Mouse (Mus musculus): ENCODE measurements at regions not wholly inside any gene's neighbourhood (a gene's known extent, or its start where the extent isn't known, plus 50 kb on each side); places are given as distances from the start of the nearest gene placed in this dataset.

DNA sequence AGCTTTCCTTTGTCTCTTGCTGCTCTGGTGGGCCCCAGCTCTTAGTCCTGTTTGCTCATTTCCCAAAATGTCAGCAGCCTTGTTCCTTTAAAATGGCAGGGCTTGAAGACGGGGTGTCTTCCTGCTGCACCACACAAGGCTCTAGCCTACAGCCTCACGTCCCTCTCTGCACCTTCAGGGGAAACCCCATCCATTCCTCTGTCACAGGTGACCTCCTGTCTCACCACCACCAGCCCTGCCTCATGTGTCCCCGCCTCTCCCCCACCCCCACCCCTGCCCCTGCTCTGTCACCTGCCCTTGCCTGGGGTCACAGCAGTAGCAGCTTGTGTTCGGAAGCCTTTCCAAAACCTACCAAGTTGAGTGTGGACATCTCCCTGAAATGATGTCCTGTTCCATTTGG, 91.3 kb downstream of the Smim20 start:
- H3K4me3 ChIP-seq (ENCODE audit: insufficient read depth in 1 of 2, low read depth in 2 of 2, low read length in 2 of 2) = no peak overlapping the region
- no peak for ATAC-seq (ENCODE audit: insufficient read depth)
- no peak overlapping the region for H3K9ac ChIP-seq (replicated peaks)
- H3K4me1 ChIP-seq (replicated peaks; ENCODE audit: control insufficient read depth in 2 of 2, insufficient read depth in 2 of 2, low read length in 1 of 2) = no peaks in the 10 kb centered on the region
- no peak for TF ChIP-seq EP300 (IDR thresholded peaks at IDR 0.05; ENCODE audit: low read depth)
- TF ChIP-seq CTCF (IDR thresholded peaks at IDR 0.05; ENCODE audit: low read depth) = no peak
- H3K36me3 ChIP-seq (replicated peaks; ENCODE audit: control insufficient read depth, insufficient read depth, low read depth) = no peaks in the 10 kb centered on the region
- no peak overlapping the region for H3K27ac ChIP-seq
- H3K27me3 ChIP-seq (ENCODE audit: control insufficient read depth, insufficient read depth, low read length) = no peaks in the 10 kb centered on the region
- no peak overlapping the region for H3K4me2 ChIP-seq (ENCODE audit: low read depth)
- no peaks in the 10 kb centered on the region for H3K9me3 ChIP-seq (ENCODE audit: control insufficient read depth, low read length)
- 42% methylated on average over 4 of the region's 4 CpGs for WGBS (ENCODE audit: insufficient replicate concordance)
- DNase-seq (ENCODE audit: low read depth in 3 of 3, low spot score in 3 of 3) = no peak

DNA sequence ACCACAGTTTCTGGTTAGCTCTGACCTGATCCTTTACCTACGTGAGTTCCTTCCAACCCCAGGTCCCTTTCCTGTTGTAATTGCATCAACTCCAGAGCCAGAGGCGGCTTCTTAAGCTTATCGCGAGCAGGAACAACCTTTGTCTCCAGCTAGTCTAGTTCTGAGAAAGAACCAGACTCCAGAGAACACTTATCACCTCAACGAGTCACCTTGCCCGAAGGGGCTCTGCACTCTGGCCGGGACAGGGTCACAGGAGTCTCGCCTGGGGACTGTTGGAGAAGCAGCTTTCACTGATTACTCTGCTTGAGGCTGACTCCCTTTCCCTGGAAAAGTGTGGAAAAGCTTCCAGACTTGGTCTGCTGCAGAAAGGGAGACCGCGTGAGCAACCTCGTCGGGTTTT, 93.0 kb downstream of the Smim20 start:
- Histone ChIP-seq H3K4me3 (ENCODE audit: insufficient read depth in 1 of 2, low read depth in 2 of 2, low read length in 2 of 2) (no peak overlapping the region), H3K27ac (no peak overlapping the region), H3K9me3 (ENCODE audit: control insufficient read depth, low read length) (no peaks in the 10 kb centered on the region), H3K27me3 (ENCODE audit: control insufficient read depth, insufficient read depth, low read length) (no peaks in the 10 kb centered on the region), H3K4me1 (replicated peaks; ENCODE audit: control insufficient read depth in 2 of 2, insufficient read depth in 2 of 2, low read length in 1 of 2) (no peaks in the 10 kb centered on the region), H3K36me3 (replicated peaks; ENCODE audit: control insufficient read depth, insufficient read depth, low read depth) (no peaks in the 10 kb centered on the region), H3K9ac (replicated peaks) (no peak overlapping the region), H3K4me2 (ENCODE audit: low read depth) (no peak overlapping the region)
- no peak for TF ChIP-seq CTCF (IDR thresholded peaks at IDR 0.05; ENCODE audit: low read depth)
- TF ChIP-seq EP300 (IDR thresholded peaks at IDR 0.05; ENCODE audit: low read depth) = no peak
- 73% methylated on average over 12 of the region's 12 CpGs for WGBS (ENCODE audit: insufficient replicate concordance)
- no peak for DNase-seq (ENCODE audit: low read depth in 3 of 3, low spot score in 3 of 3)
- ATAC-seq (ENCODE audit: insufficient read depth) = no peak

DNA sequence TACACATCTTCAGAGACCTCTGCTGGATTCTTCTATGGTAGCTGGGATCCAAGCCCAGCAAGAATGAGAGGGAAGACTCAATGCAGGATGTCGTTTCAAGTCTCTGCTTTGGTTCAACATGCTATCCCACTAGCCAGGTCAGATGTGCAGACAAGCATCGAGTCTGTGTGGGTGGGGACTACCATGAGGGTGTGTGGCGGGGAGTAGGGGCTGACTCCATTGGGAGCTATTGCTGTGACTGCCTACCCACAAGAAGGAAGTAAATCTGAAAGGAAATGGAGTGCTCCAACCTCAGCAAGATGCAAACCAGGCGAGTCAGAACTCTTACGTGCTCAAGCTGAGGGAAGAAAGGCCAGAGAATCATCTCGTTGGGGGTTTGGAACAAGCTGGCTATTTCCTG, 94.4 kb downstream of the Smim20 start:
- no peak overlapping the region for H3K4me3 ChIP-seq (ENCODE audit: insufficient read depth in 1 of 2, low read depth in 2 of 2, low read length in 2 of 2)
- H3K27me3 ChIP-seq (ENCODE audit: control insufficient read depth, insufficient read depth, low read length) = no peaks in the 10 kb centered on the region
- H3K27ac ChIP-seq = no peak overlapping the region
- no peak overlapping the region for H3K4me2 ChIP-seq (ENCODE audit: low read depth)
- H3K4me1 ChIP-seq (replicated peaks; ENCODE audit: control insufficient read depth in 2 of 2, insufficient read depth in 2 of 2, low read length in 1 of 2) = no peaks in the 10 kb centered on the region
- 16% methylated on average over 6 of the region's 6 CpGs for WGBS (ENCODE audit: insufficient replicate concordance)
- H3K9me3 ChIP-seq (ENCODE audit: control insufficient read depth, low read length) = no peaks in the 10 kb centered on the region
- TF ChIP-seq CTCF (IDR thresholded peaks at IDR 0.05; ENCODE audit: low read depth) (no peak), EP300 (IDR thresholded peaks at IDR 0.05; ENCODE audit: low read depth) (no peak)
- H3K36me3 ChIP-seq (replicated peaks; ENCODE audit: control insufficient read depth, insufficient read depth, low read depth) = no peaks in the 10 kb centered on the region
- no peak for ATAC-seq (ENCODE audit: insufficient read depth)
- no peak for DNase-seq (ENCODE audit: low read depth in 3 of 3, low spot score in 3 of 3)
- no peak overlapping the region for H3K9ac ChIP-seq (replicated peaks)

- H3K27me3 ChIP-seq (ENCODE audit: control insufficient read depth, insufficient read depth, low read length) = no peaks in the 10 kb centered on the region
- no peak overlapping the region for H3K4me3 ChIP-seq (ENCODE audit: insufficient read depth in 1 of 2, low read depth in 2 of 2, low read length in 2 of 2)
- no peaks in the 10 kb centered on the region for H3K9me3 ChIP-seq (ENCODE audit: control insufficient read depth, low read length)
- TF ChIP-seq CTCF (IDR thresholded peaks at IDR 0.05; ENCODE audit: low read depth) (no peak), EP300 (IDR thresholded peaks at IDR 0.05; ENCODE audit: low read depth) (no peak)
- no peaks in the 10 kb centered on the region for H3K36me3 ChIP-seq (replicated peaks; ENCODE audit: control insufficient read depth, insufficient read depth, low read depth)
- H3K27ac ChIP-seq = no peak overlapping the region
- 67% methylated on average over 8 of the region's 8 CpGs for WGBS (ENCODE audit: insufficient replicate concordance)
- DNase-seq (ENCODE audit: low read depth in 3 of 3, low spot score in 3 of 3) = no peak
- no peak for ATAC-seq (ENCODE audit: insufficient read depth)
- no peaks in the 10 kb centered on the region for H3K4me1 ChIP-seq (replicated peaks; ENCODE audit: control insufficient read depth in 2 of 2, insufficient read depth in 2 of 2, low read length in 1 of 2)
- H3K4me2 ChIP-seq (ENCODE audit: low read depth) = no peak overlapping the region
- no peak overlapping the region for H3K9ac ChIP-seq (replicated peaks)
Measured at GRCm38 (mm10) chr5:53363898-53364297, 97.0 kb downstream of the Smim20 start.

DNA sequence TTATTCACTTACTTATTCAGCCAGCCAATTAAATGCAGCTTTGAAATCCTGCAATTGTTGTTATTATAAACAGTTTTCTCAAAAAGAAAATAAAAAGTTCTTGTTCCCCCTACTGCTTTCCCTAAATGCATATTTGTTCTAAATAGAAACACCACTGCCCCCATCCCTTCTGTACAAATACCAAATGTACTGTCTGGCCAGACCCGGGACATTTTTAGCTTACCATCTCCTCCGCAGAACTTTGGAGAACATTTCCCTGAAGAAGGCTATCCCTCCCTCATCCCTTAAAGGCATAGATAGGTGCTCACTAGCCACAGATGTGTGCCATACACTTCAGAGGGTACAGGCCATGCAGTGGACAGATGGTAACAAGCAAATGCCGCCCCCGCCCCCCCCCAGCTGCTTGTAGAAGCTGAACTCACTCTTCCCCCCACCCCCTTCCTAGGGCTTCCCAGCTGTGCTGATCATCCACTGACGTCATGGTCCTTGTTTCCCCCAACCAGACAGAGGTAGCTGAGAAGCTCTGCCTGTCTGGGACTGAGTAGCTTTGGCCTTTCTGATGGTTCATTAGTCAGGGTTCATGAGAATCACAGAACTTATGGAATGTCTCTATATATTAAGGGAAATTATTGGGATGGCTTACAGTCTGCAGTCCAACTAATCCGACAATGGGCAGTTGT, 98.9 kb upstream of the Rbpj start:
- 66% methylated on average over 6 of the region's 6 CpGs for WGBS (ENCODE audit: insufficient replicate concordance)
- Histone ChIP-seq H3K4me1 (replicated peaks; ENCODE audit: control insufficient read depth in 2 of 2, insufficient read depth in 2 of 2, low read length in 1 of 2) (no peaks in the 10 kb centered on the region), H3K9me3 (ENCODE audit: control insufficient read depth, low read length) (no peaks in the 10 kb centered on the region), H3K9ac (replicated peaks) (no peak overlapping the region), H3K36me3 (replicated peaks; ENCODE audit: control insufficient read depth, insufficient read depth, low read depth) (no peaks in the 10 kb centered on the region), H3K4me3 (ENCODE audit: insufficient read depth in 1 of 2, low read depth in 2 of 2, low read length in 2 of 2) (no peak overlapping the region), H3K4me2 (ENCODE audit: low read depth) (no peak overlapping the region), H3K27me3 (ENCODE audit: control insufficient read depth, insufficient read depth, low read length) (no peaks in the 10 kb centered on the region), H3K27ac (no peak overlapping the region)
- DNase-seq (ENCODE audit: low read depth in 3 of 3, low spot score in 3 of 3) (no peak), ATAC-seq (ENCODE audit: insufficient read depth) (no peak)
- TF ChIP-seq CTCF (IDR thresholded peaks at IDR 0.05; ENCODE audit: low read depth) (no peak), EP300 (IDR thresholded peaks at IDR 0.05; ENCODE audit: low read depth) (no peak)
